Mouse (Mus musculus): ENCODE data around the gene Fbf1.

The Fbf1 gene

GRCm38 (mm10) chr11:116117241-116117640 is 50.7 kb downstream of the Fbf1 start:
- in situ Hi-C loops (cut with MboI; ENCODE audit: low pct_unique_long_range_greater_than_20kb in 1 of 2, low sequenced_read_pairs in 2 of 2, unreplicated experiment in 1 of 2): no loop called here

GRCm38 (mm10) chr11:116111611-116112203 is 56.3 kb downstream of the Fbf1 start:
- in situ Hi-C loops (cut with MboI; ENCODE audit: low pct_unique_long_range_greater_than_20kb in 1 of 2, low sequenced_read_pairs in 2 of 2, unreplicated experiment in 1 of 2): no loop called here

DNA sequence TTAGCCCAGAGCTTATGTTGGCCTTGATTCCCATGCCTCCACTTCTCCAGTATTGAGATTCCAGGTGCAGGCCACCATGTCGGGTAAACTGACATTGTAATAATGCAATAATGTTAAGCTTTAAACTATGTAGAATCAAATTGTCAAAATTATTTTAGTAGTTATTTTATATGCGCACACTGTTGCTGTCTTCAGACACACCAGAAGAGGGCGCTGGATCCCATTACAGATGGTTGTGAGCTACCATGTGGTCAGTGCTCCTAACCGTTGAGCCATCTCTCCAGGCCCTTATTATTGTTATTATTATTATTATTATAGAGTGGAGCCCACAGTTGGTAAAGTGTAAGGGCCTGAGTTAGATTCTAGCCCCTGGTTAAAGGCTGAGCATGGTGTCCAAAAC is 56.9 kb downstream of the Fbf1 start:
- in situ Hi-C loops (cut with MboI; ENCODE audit: low pct_unique_long_range_greater_than_20kb in 1 of 2, low sequenced_read_pairs in 2 of 2, unreplicated experiment in 1 of 2): no loop called here

GRCm38 (mm10) chr11:116110540-116110939 is 57.4 kb downstream of the Fbf1 start:
- in situ Hi-C loops (cut with MboI; ENCODE audit: low pct_unique_long_range_greater_than_20kb in 1 of 2, low sequenced_read_pairs in 2 of 2, unreplicated experiment in 1 of 2): no loop called here

DNA sequence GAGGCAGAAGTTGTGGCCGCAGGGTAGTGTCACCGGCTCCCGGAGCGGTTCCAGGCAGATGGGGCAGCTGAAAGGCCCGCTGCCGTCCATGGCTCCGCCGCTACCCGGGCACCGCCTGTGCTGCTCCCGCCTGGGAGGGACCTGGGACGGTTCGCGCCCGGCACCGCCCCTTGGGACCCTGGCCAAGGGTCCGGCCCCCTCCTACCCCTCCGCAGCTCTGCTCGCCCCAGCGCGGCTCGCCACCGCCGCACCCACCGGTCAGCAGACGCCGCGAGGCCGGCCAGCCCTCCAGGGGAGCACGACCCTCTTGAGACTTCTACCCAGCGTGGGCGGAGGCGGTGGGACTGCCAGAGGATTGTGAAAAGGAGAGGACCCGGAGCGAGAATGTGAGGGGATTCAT is 57.8 kb downstream of the Fbf1 start:
- in situ Hi-C loops (cut with MboI; ENCODE audit: low pct_unique_long_range_greater_than_20kb in 1 of 2, low sequenced_read_pairs in 2 of 2, unreplicated experiment in 1 of 2): no loop called here

DNA sequence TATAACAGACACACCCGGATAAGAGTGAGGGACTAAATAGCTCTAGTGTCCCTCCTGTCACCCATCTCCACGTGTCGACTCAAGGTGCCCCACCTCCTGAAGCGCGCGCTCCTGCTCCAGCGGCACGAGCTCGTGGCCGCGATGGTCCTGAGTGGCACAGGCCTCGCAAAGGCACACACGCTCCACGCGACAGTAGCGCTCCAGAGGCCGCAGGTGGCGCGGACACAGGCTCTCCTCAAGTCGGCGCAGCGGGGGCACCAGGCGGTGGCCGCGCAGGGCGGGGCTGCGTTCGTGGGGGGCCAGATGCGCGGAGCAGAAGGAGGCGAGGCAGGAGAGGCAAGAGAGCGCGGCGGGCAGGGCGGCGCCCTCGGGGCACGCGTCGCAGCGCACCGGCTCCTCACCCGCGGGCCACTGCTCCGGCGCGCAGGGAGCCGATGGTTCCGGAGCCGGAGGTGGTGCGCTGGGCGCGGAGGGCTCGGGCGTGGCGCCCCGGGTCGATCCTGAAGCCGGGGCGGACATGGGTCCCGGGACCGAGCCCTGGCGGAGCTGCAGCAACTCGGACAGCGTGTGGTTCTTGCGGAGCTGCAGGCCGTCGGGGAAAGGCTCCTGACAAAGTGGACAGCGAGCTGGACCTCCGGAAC is 58.4 kb downstream of the Fbf1 start:
- in situ Hi-C loops (cut with MboI; ENCODE audit: low pct_unique_long_range_greater_than_20kb in 1 of 2, low sequenced_read_pairs in 2 of 2, unreplicated experiment in 1 of 2): no loop called here

- in situ Hi-C loops (cut with MboI; ENCODE audit: low pct_unique_long_range_greater_than_20kb in 1 of 2, low sequenced_read_pairs in 2 of 2, unreplicated experiment in 1 of 2): no loop called here
These were observed 59.4 kb downstream of the Fbf1 start for GRCm38 (mm10) chr11:116108464-116109137.

DNA sequence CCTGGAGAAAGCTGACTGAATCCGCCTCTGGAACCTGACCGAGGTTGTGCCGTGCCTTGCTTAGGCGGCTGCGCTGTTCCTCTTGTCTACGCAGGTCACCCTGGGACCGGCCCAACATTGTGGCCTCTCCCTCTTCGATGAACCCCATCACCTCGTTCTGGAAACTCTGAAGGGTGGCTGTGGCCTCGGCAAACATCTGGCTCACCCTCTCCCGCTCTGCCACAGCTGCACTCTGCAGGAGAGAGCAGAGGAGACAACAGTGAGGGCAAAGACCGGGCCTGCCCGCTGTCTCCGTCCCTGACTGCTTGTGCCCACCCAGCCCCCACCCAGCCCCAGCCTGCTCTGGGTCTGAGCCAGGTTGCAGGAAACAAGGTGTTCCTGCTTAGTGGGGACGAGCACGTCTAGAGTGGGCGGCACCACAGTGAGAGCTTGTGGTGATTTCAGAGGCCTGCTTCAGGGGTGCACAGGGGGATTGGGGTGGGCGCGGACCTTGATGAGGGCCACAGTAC is 60.1 kb downstream of the Fbf1 start:
- in situ Hi-C loops (cut with MboI; ENCODE audit: low pct_unique_long_range_greater_than_20kb in 1 of 2, low sequenced_read_pairs in 2 of 2, unreplicated experiment in 1 of 2): no loop called here

GRCm38 (mm10) chr11:116106963-116107776 is 60.8 kb downstream of the Fbf1 start:
- in situ Hi-C loops (cut with MboI; ENCODE audit: low pct_unique_long_range_greater_than_20kb in 1 of 2, low sequenced_read_pairs in 2 of 2, unreplicated experiment in 1 of 2): no loop called here

- in situ Hi-C loops (cut with MboI; ENCODE audit: low pct_unique_long_range_greater_than_20kb in 1 of 2, low sequenced_read_pairs in 2 of 2, unreplicated experiment in 1 of 2): no loop called here
These were observed 61.6 kb downstream of the Fbf1 start for GRCm38 (mm10) chr11:116106154-116106962.

DNA sequence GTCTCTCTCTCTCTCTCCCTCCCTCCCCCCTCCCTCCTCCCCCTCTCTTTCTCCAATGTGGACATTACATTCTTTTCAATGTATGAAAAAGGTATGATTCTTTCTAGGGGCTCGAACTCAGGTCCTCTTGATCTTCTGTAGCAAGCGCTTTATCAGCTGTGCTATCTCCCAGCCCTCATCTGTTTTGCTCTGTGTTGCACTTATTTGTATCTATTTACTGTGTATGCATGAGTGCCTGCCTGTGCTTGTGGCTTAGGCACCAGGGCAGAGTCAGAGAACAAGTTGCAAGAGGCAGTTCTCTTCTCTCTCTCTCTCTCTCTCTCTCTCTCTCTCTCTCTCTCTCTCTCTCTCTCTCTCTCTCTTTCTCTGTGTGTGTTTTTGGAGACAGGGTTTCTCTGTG is 62.9 kb downstream of the Fbf1 start:
- in situ Hi-C loops (cut with MboI; ENCODE audit: low pct_unique_long_range_greater_than_20kb in 1 of 2, low sequenced_read_pairs in 2 of 2, unreplicated experiment in 1 of 2): no loop called here

GRCm38 (mm10) chr11:116104006-116104646 is 63.8 kb downstream of the Fbf1 start:
- in situ Hi-C loops (cut with MboI; ENCODE audit: low pct_unique_long_range_greater_than_20kb in 1 of 2, low sequenced_read_pairs in 2 of 2, unreplicated experiment in 1 of 2): no loop called here

- in situ Hi-C loops (cut with MboI; ENCODE audit: low pct_unique_long_range_greater_than_20kb in 1 of 2, low sequenced_read_pairs in 2 of 2, unreplicated experiment in 1 of 2): no loop called here
These were observed 64.4 kb downstream of the Fbf1 start for GRCm38 (mm10) chr11:116103572-116103971.

GRCm38 (mm10) chr11:116102472-116102871 is 65.5 kb downstream of the Fbf1 start:
- in situ Hi-C loops (cut with MboI; ENCODE audit: low pct_unique_long_range_greater_than_20kb in 1 of 2, low sequenced_read_pairs in 2 of 2, unreplicated experiment in 1 of 2): no loop called here

GRCm38 (mm10) chr11:116101931-116102381 is 66.0 kb downstream of the Fbf1 start:
- in situ Hi-C loops (cut with MboI; ENCODE audit: low pct_unique_long_range_greater_than_20kb in 1 of 2, low sequenced_read_pairs in 2 of 2, unreplicated experiment in 1 of 2): no loop called here

GRCm38 (mm10) chr11:116100839-116101238 is 67.1 kb downstream of the Fbf1 start:
- in situ Hi-C loops (cut with MboI; ENCODE audit: low pct_unique_long_range_greater_than_20kb in 1 of 2, low sequenced_read_pairs in 2 of 2, unreplicated experiment in 1 of 2): no loop called here

- in situ Hi-C loops (cut with MboI; ENCODE audit: low pct_unique_long_range_greater_than_20kb in 1 of 2, low sequenced_read_pairs in 2 of 2, unreplicated experiment in 1 of 2): no loop called here
These were observed 67.6 kb downstream of the Fbf1 start for GRCm38 (mm10) chr11:116100385-116100784.

DNA sequence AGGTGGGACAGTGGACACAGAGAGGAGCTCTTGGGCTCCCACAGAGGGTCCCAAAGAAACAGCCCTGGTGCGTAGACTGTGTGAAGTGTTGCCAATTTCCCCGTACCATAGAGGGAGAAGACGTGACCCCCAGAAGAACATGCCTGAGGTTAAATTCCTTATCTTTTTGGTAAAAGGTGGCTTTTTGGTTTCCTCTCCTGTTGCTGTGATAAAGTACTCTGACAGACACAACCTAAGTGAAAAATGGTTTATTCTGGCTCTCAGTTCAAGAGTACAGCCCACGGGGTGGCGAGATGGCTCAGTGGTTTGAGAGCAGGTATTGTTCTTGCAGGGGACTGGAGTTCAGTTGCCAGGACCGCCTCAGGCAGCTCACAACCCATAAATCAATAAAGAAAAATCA is 68.5 kb downstream of the Fbf1 start:
- in situ Hi-C loops (cut with MboI; ENCODE audit: low pct_unique_long_range_greater_than_20kb in 1 of 2, low sequenced_read_pairs in 2 of 2, unreplicated experiment in 1 of 2): no loop called here
